Mouse (Mus musculus) erythroblast, adult 5-6 weeks (primary cell): ENCODE measurements around the gene Gdpd4. TPM values are rescaled to one million over a fixed set of nuclear protein-coding genes. Genes with fewer than 3 reads are reported as not detected.

Experiments
- ATAC-seq: replicated peaks from 2 replicates; pipeline ENCODE4 v1.8.0; 2016; ENCODE audit warnings: moderate number of reproducible peaks, mild to moderate bottlenecking, moderate TSS enrichment, inconsistent platforms; ENCODE audit not compliant: poor library complexity, low FRiP score, severe bottlenecking
- total RNA-seq, 2 experiments: library from RNA; stranded (forward) in 1 of 2; stranded (reverse) in 1 of 2; fragments of 150-400 nt in 1 of 2; fragments of 200-764, 138-1000 nt in 1 of 2; gene quantifications; 2 replicates each; pipeline versions ENCODE4 v1.2.3 to v1.2.4; 2015 to 2017; ENCODE audit warnings: low replicate concordance in 2 of 2

Gdpd4 gene
- total RNA-seq (2015; ENCODE audit: low replicate concordance) (not detected in 2 replicates), total RNA-seq (2017; ENCODE audit: low replicate concordance) (not detected in 2 replicates)

DNA sequence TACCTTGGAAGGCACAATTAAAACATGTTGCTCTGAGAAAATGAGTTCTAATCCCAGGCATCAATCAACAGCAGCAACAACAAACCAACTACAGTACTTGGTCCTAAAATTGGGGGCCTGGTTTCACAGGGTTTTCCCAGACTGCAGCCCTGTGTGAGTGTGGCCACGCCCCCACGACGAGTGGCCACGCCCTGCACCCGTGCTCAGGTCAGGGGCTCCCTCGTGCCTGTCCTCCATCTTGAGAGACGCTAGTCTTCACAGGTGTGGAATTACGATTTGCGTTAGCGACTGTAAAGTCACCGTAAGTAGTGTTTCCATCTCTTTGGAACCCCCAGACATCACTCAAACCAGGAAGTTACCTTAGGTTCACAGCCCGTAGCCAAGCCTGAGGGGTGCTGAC, at the start of gene Gdpd4:
Gene Gdpd4, plus strand, starts transcription at position 214 of the 400 bp plus-strand sequence.
- no peak for ATAC-seq

DNA sequence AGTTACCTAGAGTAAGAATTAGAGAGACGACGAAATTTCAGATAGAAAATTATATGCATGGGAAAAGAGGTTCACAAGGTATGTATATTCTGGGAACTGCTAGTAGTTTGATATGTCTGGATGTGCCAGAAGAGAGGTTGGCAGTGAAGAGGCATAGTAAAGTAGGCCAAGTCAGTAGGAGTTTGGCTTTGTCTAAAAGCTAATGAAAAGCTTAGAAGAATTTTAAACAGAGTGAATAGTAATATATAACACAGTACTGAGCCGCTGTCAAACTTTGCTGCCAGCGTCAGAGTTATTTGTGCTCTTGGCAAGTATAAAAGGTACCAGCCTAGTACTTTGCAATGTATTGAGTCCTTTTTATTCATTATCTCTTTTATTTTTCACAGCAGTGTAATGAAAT, 47.4 kb upstream of the Gdpd4 start:
- no peak for ATAC-seq

DNA sequence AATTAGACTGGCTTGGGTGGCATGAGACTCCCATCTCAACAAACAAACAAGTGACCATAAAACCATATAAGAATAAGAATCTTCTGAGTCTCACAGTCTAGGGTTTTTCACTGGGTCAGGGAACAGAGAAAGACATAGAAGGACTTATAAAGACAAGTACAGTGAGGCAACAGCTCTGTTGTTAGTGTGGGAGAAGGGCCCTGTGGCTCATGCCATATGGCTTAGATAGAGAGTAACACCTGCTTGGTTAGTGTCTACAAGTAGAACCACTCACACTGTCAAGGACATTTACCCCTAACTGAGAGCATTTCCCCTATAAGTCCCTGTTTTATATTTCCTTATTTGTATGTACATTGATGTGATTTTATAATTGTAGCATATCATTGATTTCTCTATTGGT, 46.4 kb upstream of the Gdpd4 start:
- ATAC-seq = no peak

DNA sequence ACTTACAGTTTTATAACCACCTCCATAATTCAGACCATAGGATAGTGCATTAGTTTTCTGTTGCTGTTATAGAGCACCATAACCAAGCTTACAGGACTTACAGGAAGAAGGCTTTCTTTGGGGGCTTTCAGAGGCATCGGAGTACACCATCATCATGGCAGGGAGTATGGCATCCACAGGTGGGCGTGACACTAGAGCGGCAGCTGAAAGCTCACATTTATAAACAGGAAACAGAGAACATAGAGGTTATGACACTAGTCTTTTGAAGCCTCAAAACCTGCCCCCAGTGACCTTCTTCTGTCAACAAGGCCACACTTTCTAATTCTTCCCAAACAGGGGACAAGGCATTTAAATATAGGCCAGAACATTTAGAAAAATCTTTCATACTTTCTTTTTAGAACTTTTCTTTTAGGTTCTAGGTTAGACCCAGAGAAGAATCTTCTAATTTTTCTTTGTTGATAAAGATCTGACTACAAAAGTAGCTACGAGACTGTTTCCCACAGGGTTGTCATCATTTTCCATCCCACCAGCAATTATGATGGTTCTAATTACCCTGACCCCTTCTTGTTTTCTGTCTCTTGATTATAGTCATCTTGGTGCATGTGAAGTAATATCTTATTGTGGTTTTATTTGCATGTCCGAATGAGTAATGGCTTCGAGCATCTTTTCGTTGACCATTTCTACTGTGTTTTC, 41.8 kb upstream of the Gdpd4 start:
- ATAC-seq = no peak

DNA sequence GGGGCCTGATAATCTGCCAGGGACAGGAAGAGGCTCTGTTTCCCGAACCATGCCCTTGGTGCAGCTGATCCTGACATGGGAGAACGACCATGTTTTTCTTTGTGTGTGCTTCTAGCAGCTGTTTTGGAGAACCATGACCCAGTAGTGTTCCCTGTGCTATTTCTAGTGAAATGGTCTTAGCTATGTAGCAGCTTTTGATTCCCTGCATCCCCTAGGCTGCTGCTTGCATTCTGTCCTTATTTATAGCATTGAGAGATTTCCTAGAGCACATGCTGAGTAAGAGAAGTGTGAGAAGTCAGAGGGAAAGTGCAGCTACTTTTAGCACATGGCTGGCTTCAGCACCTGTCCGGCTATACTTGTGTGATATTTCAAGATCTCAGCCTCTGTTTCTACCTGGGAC, 8.1 kb upstream of the Gdpd4 start:
- no peak for ATAC-seq

DNA sequence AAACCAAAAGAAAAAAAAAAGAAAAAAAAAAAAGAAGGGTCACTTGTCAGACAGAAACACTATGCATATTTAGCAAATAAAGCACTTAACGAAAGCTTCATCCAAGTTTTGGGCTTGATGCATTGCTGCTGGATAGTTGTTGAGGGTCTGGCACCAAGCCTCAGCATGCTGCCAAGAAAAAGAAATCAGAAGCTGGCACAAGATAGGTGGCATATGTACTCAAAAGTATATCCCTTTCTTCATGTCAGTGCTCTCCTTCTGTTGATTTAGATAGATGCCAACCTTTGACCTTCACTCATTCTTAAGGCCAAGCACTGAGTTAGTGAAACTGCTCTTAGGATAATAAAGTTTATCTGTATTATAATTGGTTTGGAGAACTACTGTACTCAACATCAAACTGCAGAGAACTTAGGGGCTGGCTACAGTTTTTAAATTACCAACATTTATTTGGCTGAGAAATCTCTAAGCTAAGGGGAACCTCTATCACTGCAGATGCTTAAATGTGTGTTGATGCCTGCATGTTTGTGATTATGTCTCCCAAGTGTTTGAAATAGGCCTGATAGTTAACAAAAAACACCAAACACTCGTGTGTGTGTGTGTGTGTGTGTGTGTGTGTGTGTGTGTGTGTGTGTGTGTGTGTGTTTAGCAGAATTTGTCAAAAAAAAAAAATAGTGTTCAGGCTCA, 4.8 kb upstream of the Gdpd4 start:
- no peak for ATAC-seq

DNA sequence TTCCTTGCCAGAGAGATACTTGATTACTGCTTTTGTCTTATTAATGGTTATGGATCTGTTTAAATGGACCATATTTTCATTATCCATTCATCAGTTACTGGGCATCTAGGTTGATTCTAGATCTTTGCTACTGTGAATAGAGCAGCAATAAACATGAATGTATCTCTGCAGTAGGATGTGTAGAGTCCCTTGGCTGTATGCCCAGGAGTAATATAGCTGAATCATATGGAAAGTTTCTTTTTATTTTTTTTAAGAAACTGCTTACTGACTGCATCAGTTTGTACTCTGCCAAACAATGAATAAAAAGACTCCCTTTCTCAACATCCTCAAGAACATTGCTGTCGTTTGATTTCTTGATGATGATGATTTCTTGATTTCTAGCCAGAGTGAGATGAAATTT, 6.1 kb downstream of the Gdpd4 start:
- no peak for ATAC-seq

DNA sequence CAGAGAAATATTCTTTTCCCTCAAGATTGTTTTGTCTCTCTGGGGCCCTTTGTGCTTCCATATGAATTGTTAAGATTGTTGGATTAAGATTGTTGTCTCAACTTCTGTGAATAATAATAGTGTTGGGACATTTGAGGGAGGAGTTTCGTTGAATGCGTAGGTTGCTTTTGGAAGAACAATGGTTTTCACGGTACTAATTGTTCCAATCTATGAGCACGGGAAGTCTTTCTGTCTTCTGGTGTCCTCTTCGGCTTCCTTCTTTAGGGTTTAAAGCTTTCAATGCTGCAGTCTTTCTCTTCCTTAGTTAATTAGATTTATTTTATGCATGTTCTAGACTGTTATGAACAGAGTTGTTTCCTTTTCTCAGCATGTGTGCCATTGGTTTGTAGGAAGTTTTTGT, 7.2 kb downstream of the Gdpd4 start:
- no peak for ATAC-seq

DNA sequence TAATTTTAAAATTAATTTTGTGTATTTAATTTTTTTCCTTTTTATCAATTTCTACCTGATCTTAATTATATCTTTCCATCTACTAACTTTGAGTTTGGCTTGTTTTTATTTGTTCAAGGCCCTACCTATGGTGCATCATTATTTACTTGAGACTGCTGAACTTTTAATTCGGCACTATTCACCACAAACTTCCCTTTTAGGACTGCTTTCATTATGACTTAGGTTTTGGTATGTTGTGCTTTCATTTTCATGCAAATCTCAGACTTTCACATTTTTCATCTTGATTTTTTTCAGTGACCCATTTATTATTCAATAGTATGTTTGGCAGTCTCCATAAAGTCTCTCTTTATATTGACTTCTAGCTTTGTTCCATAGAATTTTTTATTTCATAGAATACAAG, 24.7 kb downstream of the Gdpd4 start:
- ATAC-seq = no peak

DNA sequence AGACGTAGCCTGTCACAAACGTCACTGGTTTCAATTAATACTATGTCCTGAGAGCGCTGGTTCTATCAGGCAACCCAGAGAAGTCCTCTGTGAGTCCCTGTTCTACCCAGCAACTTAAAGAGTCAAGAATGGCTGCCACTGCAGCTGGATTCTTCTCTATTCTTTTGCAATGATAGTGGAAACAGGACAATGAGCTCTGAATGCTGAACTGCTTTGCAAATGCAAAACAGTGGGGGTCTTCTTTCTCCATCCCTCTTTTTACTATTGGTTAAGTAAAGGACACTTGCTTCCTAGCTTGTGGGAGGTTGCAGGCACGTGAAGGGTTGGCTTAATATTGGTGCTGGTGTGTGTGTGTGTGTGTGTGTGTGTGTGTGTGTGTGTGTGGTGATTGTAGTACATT, 52.7 kb downstream of the Gdpd4 start:
- no peak for ATAC-seq

DNA sequence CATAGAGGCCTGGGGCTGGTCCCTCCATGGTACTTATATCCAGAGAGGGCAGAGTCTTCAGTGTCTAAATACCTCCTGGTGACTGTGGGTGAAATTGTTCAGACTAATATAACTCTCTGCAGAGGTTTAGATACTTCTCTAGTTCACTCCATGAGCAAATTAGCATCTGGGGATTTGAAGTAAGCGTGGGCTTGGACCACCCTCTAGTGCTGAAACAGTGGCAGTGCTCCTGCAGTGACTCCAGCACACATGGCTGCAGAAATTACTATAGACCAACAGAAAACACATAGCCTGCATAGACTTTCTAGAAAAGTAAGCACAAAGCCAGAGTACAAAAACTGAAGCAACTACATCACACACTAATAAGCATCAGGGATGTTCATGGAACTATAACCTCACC, 57.7 kb downstream of the Gdpd4 start:
- no peak for ATAC-seq

DNA sequence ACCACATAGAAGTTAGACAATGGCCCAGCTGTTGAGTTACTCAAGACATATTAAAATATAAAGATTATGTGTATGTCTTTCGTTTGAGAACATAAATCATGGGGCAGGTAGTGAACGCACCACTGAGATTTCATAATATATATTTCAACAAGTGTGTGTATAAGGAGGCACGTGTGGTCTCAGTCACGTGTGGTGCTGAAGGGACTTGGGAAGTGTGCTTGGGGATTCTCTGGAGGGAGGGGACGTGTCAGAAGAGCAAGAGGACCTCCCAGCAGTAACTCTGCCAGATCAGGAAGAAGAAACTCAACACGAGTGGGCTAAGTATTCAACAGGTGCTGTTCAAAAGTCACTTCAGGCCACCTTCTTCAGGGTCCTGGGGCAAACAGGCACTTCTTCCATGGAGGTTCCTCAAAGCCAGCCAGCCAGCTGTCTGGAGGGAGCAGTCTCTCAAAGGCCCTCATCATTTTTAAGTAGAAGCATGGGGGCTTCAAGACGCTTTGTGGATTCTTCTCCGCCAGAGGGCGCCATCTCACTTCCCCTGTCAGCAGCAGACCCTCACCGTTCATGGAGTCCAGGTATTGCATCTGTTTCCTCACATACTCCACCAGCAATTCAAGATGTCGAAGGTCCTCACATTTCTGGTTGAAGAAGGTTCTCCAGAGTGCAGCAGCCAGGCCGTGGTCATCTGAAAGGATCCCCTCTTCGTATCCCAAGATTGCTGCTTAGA, 64.5 kb downstream of the Gdpd4 start:
- no peak for ATAC-seq

DNA sequence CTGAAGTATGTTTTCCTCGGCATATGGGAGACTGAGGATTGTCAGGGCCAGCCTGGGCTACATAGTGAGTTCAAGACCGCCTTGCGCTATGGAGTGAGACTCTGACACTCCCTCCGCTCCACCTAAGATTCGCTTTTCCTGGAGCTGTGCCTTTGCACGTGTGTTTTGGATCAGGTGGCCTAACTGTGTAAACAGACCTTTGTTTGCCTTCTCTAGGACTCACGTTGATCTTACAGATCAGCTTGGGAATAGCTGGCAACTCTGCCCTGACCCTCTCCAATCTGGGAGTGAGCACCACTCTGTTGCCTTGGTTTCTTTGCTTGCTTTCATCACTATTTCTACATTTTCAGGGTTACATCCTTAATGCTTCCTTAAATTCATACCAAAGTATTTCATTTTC, 82.9 kb downstream of the Gdpd4 start:
- no peak for ATAC-seq

DNA sequence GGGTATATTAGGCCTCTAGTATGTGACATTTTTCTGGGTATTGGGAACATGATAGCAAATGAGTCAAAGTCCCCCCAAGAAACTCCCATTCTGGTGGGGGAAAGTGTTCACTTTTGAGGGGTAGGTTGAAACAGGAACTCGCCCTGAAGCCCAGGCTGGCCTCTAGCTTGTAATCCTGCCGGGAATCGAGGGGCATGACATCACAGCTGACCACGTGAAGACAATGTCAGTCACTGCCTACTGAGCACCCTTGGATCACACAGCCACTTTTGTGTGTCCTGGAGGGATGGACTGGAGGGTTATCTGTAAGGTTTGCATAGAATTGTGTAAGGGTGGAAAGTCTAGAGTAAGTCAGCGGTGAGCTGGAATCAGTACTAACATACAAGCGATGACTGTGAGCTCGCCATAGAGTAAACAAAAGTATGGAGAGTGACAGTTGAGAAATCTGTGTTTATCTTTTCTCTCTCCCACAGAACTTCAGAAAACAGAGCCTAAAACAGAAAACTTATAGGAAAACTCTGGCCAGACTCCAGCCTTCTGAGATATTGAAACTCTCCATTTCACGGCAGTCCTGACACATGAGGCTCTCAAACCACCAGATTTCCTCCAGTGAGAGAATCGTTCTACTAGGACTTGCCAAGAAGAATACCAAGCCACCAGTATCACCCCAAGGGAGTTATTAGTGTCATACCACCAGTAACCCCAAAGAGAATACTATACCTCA, 128.5 kb downstream of the Gdpd4 start:
- no peak for ATAC-seq

DNA sequence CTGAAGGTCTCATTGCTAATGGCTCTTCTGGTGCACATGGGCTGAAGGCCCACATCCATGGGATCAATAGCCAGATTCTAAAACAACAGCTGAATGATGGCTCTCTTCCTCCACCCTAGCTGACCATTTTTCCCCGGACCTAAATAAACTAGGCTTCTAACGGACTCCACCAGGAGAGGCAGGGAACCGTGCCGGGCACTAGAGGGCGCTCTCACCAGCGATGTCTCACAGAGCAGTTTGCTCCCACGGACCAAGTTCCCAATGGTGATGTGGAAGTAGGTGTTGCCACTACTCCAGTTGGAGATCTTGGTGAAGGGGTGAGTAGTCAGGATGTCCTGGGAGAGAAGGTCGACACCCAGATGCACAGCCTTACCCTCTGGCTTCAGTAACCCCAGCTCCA, 132.2 kb downstream of the Gdpd4 start:
- ATAC-seq = no peak

DNA sequence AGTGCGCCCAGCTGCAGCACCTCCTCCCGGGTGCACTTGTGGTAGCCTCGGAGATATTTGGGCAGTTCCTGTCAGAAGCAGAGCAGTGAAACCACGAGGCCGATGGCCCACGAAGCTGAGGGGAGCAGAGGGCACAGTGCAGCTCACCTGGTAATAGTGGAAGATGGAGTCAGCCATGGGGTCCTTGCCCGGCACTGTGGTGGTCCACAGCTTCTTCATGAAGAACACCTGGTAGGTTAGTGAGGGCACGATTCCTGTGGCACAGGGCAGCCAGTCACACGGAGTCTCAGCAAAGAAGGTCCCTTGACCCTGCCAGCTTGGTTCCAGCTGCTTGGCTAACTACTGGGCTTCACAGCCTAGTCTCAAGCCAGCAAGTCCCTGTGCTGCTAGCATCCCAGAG, 134.7 kb downstream of the Gdpd4 start:
- no peak for ATAC-seq

DNA sequence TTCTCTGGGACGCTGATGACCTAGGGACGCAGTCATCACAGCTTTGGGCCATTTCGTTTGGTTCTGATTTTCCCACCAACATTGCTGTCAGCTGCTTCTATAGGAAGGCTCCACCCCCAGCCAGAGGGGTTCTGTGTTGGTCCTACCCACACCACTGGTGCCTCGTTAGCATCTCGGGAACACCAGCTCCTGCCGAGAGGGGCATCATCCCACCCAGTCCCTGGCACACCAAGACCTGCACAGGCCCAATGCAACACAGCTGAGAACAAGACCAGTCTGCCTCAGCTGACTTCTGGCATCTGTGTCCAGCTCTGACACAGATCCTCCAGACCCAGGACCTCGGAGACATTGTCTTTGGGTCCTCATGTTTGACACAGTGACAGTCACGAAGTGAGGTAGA, 135.2 kb downstream of the Gdpd4 start:
- no peak for ATAC-seq

DNA sequence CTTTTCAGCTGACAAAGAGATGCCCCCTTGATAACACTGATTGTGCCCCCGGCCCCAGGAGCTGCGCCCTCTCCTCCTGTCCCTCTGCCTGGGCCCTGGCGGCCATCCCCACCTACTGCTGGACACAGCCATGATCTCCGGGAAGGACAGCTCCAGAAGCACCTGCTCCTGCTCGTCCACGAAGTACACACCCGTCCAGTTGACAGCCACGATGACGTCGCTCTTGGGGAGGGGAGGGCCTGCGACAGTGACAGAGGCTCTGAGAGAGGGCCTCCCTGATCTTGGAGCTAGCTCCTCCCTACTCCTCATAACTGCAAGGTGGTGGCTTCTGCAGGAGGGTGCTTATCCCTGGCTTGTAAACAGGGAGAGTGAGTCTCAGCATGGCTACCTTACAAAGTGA, 146.5 kb downstream of the Gdpd4 start:
- ATAC-seq = no peak

DNA sequence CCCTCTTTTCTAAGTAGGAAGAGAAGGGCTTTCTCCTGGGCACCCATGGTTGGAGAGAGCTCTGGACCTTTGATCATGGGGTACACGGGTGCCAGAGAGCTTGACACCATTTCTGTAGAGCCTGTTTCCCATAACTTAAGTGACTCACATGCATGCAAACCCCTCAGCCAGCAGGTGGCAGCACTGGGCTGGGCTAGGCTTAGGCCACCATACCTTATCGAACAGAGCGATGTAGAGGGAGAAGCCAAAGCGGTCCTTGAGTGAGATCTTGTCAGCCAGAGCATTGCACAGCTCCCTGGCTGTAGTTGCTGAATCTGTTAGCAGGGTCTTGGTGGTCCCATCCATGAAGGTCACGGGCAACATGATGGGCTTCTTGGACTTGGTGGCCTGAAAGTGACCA, 151.9 kb downstream of the Gdpd4 start:
- peak; percentile 66 for ATAC-seq

DNA sequence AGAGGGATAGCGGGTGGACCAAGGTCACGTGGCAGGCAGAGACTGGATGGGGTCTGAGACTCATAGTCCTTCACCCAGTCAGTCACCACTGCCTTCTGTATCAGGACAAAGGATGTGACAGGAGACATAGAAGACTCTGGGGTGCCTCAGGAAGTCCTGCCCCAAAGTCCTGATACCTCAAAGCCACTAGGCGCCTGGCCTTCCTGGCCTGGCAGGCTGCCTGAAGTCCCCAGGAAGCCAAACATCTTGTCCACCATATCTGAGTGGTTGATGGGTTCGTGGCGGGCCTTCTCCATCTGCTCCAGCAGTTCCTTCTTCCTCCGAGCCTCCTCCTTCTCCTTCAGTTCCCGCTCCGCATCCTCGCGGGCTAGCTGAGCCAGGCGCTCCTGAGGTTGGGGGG, 157.7 kb downstream of the Gdpd4 start:
- no peak for ATAC-seq
